Mouse (Mus musculus) thymus, postnatal 36 days (tissue): Measurements from ENCODE around the gene Snrpa.
"Not testable (repeated sequence)": the region's sequence is repeated elsewhere in the genome, so short reads cannot be mapped to it uniquely, and the experiment has no call there.

Experiments
- DNase-seq, 2 experiments: peaks; one replicate each; pipeline ENCODE4 v3.0.0; 2022; ENCODE audit warnings: mixed read lengths in 2 of 2

Snrpa gene

GRCm38 (mm10) chr7:27195681-27196611, at the start of gene Snrpa, which contains the start of gene BC024978:
Snrpa (minus strand) TSS chr7:27196271.
BC024978 (plus strand) TSS chr7:27195781.
- peak; percentile 89 to 97 for DNase-seq

DNA sequence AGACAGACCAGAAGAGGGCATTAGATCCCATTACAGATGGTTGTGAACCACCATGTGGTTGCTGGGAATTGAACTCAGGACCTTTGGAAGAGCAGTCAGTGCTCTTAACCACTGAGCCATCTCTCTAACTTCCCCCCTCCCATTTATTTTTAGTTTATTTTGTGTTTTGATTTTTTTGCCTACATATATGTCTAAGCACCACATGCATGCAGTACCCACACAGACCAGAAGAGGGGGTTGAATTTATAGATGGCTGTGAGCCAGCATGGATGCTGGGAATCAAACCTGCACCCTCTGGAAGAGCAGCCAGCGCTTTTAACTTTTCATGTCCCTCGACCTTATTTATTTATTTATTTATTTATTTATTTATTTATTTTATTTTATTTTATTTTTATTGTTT, 48.0 kb upstream of the Snrpa start:
- not testable (repeated sequence) for DNase-seq

DNA sequence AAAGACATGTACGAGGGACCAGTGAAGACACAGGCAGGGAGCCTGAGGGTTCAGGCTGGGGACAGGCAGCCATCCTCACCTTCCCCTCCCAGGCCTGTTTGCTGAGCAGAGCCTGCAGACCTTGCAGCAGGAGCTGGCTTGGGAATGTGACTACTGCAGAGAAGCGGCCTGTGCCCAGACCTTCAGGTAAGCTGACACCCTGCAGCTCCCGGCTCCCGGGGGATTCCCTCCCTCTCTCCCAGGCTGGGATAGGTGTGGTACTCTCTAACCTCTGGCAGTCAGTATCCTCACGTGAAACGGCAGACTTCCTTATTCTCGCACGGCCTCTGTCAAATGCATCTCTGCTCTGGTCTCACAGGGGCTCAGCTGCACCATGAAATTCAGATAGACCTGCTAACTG, 47.1 kb upstream of the Snrpa start:
- DNase-seq: no peak

- DNase-seq: no peak
Observed at GRCm38 (mm10) chr7:27238568-27238967, 42.5 kb upstream of the Snrpa start.

GRCm38 (mm10) chr7:27237527-27237926, 41.5 kb upstream of the Snrpa start:
- no peak for DNase-seq

DNA sequence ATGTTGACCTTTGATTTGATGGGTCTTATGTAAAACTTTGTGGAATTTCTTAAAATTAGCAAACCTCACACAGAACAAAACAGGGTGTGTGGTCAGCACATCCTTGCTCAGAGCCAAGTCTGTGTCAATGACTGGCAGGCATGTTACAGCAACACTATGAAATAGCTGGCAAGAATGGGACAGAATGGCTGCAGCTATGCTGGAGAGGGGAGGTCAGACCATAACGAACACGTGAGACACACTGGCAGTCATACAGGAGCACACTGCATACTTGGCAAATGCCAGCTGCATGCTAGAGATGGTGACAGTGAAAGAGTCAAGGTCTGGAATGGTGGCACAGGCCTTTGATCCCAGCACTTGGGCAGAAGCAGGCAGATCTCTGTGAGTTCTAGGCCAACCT, 39.7 kb upstream of the Snrpa start:
- DNase-seq: no peak

GRCm38 (mm10) chr7:27233300-27233699, 37.2 kb upstream of the Snrpa start:
- peak in 1 of 2 experiments; percentile 27 for DNase-seq

DNA sequence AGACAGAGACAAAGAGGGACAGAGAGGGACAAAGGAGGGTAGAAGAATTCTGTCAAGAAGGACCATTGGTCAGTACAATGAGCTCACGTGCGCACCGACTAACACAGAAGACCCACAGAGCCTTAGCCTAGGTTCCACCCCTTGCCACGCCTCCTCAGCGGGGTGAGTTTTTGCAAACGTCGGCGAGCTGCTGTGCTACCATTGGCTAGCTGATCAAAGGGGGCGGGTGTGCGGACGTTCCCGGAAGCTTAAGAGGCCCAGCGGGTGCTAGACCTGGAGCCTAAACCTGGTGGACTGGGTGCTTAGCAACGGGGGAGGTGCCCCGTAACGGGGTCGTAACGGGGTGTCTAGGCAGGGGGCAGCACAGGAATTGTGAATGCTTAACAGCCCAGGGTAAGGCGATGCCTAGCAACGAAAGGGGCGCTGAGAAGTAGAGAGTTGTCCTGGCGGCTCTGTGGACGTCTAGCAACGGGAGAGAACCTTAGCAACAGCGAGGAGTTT, 36.8 kb upstream of the Snrpa start, which contains the start of gene Coq8b:
Coq8b (plus strand) TSS at position 243 of the 501 bp plus-strand sequence.
- DNase-seq: peak; percentile 92 to 96

GRCm38 (mm10) chr7:27231693-27232331, 35.7 kb upstream of the Snrpa start:
- no peak for DNase-seq

DNA sequence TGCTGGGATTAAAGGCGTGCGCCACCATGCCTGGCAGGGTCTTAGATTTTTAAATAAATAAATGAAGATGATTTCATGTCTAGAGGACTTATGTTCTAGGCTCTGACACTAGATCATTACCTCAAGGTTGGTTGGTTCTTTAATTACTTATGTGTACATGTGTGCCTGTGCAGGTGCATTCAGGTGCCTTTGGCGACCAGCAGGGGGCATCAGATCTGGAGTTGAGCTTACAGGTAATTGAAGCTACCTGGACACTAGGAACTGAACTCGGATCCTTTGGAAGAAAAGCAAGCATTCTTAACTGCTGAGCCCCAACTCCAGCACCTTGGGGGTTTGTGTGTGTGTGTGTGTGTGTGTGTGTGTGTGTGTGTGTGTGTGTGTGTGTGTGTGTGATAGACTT, 34.7 kb upstream of the Snrpa start:
- no peak for DNase-seq

- no peak for DNase-seq
Observed at GRCm38 (mm10) chr7:27228865-27229264, 32.8 kb upstream of the Snrpa start.

GRCm38 (mm10) chr7:27228281-27228821, 32.3 kb upstream of the Snrpa start, which contains the start of gene Itpkc:
Itpkc (minus strand) TSS chr7:27228661.
- peak; percentile 88 to 91 for DNase-seq

- no peak for DNase-seq
Observed at GRCm38 (mm10) chr7:27227676-27228075, 31.6 kb upstream of the Snrpa start.

DNA sequence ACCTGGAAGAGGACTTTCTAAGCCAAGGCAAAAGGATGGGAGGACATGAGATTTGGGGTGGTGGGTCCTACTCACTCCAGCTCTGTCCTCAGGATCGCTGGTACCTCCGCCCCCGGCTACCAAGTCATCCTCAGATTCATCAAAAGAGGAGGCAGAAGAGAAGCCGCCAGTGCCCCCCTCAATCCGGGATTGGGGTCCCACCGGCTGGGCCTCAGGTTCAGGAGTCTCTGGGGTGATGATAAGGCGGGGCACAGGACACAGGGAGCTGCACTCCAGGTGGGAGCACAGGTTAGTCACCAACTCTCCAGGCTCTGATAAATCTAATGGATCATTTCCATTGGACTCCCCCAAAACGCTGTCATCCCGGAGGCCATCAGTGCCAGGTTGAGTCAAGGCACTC, 31.2 kb upstream of the Snrpa start:
- no peak for DNase-seq

GRCm38 (mm10) chr7:27224877-27225575, 29.0 kb upstream of the Snrpa start:
- no peak for DNase-seq

GRCm38 (mm10) chr7:27222538-27222937, 26.5 kb upstream of the Snrpa start:
- DNase-seq: no peak

- no peak for DNase-seq
Observed at GRCm38 (mm10) chr7:27221939-27222338, 25.9 kb upstream of the Snrpa start.

DNA sequence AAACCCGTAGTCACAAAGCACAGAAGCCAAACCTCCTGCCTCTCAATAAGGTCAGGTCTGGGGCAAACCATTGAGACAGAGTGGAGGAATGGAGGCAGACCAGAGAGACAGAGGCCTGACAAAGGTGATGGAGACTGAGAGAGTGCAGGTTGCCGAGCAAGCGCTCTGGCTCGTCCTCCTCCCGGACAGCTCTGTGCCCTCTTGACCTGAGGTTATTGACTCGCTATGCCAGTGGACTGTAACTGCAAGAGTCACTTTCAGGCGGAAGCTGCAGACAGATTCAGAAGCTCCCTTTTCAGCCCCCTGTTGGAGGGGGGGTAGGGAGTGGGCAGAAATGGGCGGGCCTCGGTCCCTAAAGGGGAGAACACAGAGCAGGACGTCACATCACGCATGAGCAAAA, 23.9 kb upstream of the Snrpa start:
- no peak for DNase-seq

DNA sequence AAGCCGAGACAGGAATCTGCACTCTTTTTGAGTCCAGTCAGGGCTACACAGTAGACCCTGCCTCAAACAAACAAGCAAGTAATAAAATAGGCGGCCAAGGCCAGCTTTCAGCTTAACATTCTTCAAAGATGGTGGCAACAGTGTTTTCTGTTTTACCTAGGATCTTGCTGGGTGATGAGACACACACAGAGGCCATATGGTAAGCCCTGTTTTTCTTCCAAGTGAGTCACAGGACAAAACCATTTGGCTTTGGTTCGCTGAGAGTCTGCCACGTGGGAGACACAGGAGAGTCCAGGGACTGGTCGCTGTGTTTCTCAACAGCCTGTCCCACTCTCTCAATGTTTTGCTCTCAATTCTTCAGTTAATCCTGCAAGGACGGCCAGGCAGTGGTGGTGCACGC, 22.5 kb upstream of the Snrpa start:
- DNase-seq: no peak

GRCm38 (mm10) chr7:27212626-27213025, 16.6 kb upstream of the Snrpa start:
- DNase-seq: no peak

DNA sequence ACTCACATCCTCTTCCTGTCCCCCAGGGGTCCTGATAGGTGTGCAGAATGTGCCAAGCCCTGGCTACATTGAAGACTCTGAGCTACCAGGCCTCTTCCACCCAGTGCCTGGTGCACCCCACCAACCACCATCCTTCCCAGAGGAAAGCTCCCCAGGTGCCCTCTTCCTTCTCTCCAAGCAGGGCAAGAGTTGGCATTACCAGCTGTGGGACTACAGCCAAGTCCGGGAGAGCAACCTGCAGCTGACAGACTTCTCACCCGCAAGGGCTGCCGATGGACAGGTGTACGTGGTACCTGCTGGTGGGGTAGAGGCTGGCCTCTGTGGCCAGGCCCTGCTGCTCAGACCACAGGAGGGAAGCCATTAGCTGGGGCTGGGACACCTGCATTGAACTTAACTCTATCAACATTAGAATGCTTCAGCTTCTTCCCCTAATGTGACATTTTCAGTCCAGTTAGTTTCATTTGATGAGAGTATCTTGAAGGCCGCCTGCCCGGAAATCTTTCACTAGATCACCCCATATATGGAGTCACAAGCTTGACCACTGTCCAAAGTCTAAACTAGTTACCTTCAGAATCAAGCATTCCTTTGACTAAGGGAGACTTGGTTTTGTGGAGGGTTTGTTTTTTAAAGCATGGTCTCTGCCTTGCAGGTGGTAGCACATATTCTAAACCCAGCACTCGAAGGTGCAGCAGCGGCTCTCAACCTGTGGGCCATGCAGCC, 7.8 kb upstream of the Snrpa start:
- no peak for DNase-seq

- no peak for DNase-seq
Observed at GRCm38 (mm10) chr7:27198779-27199178, 2.7 kb upstream of the Snrpa start.
